Mouse (Mus musculus): ENCODE data around the gene Tomm40.

Gene Tomm40

DNA sequence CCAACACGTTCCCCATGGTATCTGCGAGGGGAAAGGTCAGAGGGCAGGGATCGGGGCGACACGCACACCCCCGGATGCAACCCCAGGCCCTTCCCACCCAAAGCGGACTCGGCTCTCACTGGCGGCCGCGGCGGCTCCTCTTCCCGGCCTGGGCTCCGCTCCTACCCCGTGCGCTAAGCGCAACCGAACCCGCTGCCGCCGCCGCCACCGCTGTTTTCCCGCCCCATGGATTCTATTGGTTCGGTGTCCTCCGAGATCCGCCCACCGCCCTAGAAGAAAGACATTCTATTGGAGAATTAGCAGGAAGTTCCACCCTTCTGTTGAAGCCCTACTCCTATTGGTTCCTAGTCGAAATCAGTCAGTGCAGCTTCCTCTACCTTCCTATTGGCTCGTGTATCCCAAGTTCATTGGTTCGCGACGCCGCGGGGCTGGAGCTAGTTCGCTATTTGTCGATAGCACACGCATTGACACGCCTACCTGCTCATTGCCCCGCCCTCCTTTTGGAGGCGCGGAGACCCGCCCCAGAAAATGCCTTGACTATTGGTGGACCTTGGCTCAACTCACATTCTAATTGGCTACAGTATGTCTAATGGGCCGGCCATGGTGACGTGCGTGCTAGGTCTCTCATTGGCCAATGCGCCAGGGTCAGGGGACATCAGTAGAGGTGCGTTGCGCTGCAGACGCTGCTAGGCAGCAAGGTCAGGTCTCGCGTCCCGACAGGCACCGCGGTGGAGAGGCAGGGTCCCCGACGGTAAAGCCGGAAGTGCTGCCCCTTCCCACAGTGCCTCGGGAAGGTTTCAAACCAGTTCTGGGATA lies at the start of gene Tomm40:
Gene Tomm40 (minus strand): TSS at position 200 of the 816 bp plus-strand sequence.
- peak; percentile 98 for DNase-seq

DNA sequence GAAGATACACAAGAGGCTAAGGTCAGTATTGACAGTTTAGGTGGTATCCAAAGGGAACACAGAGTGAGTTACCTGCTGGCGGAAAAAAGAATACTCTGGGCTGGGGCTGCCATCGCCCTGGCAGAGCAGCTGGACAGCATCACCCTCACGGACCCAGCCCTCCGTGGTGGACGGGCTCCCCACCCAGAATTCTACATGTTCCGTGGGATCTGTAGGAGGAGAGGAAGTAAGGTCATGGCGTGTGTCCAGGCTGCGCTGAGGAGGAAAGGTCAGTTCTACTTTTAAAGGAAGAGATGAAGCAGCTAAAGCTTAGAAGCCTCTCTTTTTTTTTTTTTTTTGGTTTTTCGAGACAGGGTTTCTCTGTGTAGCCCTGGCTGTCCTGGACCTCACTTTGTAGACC lies 49.3 kb upstream of the Tomm40 start:
- DNase-seq, result no peak

- DNase-seq, result no peak
Observed at GRCm38 (mm10) chr7:19763829-19764477, 48.7 kb upstream of the Tomm40 start.

- DNase-seq, result no peak
Observed at GRCm38 (mm10) chr7:19762283-19762682, 47.0 kb upstream of the Tomm40 start.

DNA sequence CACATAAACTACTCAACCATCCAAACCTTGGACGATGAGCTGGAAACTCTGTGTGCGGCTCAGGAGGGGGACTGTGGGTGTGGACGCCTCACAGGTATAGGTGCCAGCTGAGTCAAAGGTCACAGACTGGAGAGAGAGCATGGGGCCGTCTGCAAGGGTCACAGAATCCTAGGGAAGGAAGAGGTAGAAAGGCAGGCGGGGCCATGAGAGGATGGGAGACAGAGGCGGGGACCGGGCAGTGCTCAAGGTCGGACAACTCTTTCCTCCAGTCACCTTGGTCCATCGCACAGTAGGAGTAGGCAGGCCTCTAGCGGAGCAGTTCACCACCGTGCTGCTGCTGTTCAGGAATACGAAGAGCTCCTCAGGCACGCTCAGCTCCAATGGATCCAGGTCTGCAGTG lies 44.8 kb upstream of the Tomm40 start:
- no peak for DNase-seq

- DNase-seq, result no peak
Observed at GRCm38 (mm10) chr7:19758623-19759022, 43.4 kb upstream of the Tomm40 start.

DNA sequence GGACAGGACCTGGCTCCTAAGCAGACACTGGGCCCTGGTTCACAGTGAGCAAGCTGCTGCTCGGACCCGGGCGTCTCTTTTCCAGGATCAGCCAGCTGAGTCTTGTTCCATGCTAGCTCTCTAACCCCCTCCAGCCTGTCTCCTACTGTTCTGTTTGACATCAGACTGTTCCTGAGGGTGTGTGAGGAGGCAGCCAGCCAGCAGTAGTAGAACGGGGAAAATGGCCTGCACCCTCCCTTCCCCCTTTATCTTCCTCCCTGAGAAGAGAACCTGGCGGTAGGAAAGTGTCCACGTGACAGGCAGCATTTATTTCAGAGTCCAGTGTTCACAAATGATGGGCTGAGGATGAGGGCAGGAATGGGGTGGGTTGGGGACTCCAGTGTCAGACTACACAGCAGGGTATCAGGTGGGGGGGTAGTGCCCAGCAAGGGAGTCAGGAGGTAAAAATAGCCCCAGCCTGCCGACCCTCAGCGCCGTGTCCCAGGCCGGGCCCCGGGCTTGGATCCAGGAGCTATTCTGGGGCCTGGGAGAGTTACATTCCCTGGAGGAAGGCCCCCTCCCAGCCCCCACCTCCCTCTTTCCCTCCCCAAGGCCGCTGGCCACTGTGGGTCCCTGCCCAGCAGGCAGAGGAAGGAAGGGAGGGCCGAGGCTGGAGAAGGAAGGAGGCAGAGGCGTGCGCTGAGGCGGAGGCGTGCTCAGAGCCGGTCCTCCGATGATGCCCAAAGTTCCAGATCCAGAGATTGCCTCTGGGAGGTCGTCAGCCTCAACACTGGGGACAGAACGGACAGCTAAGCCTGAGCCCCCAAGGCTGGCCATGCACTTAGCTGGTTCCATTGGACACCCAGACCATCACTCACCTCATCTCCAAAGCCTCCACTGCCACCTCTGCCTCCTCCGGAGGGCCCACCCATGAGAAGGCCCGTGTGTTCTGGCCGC lies 40.9 kb upstream of the Tomm40 start:
- no peak for DNase-seq

DNA sequence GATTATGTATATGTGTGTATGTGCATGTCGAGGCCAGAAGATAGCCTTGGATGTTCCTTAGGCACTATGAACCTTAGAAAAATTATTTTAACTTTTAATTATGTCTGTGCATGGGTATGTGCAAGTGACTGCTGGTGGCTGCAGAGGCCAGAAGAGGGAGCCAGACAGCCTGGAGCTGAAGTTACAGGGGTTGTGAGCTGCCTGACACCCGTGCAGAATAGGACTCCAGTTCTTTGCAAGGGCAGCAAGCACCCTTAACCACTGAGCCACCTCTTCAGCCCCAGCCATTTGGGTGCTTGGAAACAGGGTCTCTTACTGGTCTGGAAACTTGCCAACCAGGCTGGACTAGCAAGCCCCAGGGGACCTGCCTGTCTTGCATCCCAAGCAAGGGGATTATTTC lies 39.8 kb upstream of the Tomm40 start:
- DNase-seq, result no peak

GRCm38 (mm10) chr7:19754065-19754464 lies 38.8 kb upstream of the Tomm40 start:
- DNase-seq, result no peak

- no peak for DNase-seq
Observed at GRCm38 (mm10) chr7:19753587-19753986, 38.3 kb upstream of the Tomm40 start.

- no peak for DNase-seq
Observed at GRCm38 (mm10) chr7:19752652-19753051, 37.4 kb upstream of the Tomm40 start.

- no peak for DNase-seq
Observed at GRCm38 (mm10) chr7:19751070-19751383, 35.8 kb upstream of the Tomm40 start.

- peak; percentile 62 to 65 for DNase-seq
Observed at GRCm38 (mm10) chr7:19750217-19751069, 35.2 kb upstream of the Tomm40 start, which contains the start of gene Nectin2. Nectin2 (minus strand) TSS chr7:19750483.

DNA sequence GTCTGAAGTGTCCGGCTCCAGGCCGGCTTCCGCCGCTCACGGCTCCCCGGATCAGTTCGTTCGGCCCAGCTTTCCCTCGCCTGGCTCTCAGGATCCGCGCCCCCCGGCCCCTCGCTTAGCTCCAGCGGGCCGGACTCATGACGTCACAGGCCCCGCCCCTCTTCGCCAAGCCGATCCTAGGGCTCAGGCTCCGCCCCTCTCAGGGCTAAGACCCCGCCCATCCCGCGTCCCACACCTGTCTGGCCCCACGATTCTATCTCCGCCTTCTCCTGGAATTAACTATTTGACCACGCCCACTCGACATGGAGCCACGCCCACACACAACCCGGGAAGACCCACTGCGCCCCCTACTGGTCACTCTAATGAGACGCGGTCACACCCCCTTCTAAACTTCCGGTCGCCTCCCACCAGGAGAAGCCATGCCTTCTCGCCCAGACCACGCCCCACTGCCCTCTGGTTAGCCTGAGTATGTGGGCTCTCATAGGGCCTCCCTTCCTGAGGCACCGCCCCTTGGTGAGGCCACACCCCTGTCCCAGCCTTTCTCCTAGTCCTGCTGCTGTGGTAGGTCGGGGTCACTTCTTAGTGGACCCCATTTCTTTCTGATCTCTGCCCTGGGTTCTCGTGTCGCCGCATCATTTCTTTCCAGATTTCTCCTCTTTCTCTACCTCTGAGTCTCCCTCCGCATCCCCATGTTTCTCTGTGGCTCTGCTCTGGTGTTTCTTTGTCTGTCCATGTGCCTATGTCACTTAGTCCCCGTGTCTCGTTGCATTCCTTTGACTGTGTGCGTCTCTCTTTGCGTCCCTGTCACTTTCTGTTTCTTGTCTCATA lies 34.4 kb upstream of the Tomm40 start:
- DNase-seq, result peak; percentile 66 to 71

- peak in 1 of 2 experiments; percentile 5 for DNase-seq
Observed at GRCm38 (mm10) chr7:19748219-19749195, 33.3 kb upstream of the Tomm40 start.

DNA sequence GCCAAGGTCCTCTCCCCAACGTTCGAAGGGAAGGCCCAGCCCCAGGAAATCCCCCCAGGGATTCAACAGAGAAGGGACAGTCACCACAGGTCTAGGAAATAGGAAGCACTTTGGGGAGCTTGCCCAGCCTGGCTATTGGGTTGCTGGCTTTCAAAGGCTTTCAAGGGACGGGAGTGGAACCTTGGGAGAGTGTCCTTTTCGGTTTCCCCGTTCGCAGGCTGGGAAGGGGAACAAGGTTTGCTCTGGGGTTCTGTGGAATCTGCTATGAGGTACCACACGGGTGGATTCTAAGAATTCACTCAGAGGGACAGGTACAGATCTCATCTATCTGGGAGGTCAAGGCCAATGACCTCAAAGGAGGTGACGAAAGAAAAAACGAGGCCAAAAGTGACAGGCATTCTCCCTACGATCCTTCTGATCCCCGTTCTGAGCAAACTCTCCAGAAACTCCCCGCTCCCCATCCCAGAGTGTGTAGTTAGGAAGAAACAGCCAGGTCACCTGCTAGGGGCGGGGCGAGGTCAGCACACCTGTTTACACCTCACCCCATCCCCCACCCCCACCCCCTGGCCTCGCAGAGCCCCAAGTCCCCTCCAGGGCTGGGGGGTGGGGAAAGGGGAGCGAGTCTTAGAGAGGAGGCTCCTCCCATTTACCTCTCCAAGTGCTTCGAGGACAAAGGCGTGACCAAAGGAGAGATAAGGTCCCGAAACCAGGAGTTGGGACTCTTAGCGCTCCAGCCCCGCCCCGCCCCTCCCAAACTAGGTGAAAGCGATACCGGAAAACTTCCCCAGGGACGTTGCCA lies 32.4 kb upstream of the Tomm40 start:
- DNase-seq, result no peak

DNA sequence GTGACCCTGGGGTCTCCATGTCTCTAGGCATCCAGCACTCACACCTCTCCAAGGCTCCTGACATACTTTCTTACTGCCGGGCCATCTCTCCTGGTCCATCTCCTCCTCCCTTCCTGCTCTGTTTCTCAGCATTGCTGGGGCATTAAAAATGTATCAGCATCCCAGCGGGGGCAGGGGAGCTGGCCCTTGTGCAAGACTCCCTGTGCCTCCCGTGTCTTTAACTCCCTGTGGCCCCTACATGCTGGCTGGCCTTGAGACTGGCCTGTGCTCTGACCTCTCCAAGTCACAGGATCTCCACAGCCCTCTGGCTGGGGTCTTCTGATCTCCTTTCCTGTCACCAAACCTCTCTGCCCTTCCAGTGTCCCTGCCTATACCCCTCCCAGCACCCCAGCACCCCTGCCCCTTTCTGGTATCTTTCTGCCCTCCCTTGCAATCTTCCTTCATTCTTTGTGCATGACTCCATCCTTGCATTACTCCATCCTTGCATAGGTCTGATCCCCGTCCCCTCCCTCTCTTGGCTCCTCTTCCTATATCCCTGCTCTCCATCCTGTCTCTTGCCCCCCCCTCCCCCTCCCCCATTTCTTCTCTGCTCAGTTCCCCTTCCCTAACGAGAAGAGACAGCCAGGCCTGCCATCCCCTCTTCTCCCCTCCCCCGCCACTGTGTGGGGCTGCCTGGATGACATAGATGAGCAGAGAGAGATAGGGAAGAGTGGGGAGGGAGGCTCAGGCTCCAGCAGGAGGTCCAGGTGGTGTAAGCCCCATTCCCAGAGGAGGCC lies 31.4 kb upstream of the Tomm40 start:
- no peak for DNase-seq

DNA sequence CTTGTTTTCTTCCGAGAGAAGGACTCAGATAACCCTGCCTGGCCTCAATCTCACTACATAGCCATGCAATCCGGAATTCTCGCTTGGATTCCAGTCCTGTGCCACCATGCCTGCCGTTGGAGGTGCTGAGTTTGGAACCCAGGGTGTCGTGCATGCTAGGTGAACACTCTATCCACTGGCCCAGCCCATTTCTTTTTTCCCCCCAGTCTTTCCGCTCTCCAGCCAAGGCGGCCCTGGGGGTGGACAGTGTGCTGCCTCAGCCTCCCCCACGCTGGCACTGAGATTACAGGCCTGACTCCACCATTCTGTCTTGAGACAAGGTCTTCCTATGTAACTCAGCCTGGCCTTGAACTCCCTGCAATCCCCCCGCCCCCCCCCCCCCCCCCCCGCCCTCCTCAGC lies 30.7 kb upstream of the Tomm40 start:
- DNase-seq, result no peak
